Mouse (Mus musculus): ENCODE data around the gene Cfc1.

DNA sequence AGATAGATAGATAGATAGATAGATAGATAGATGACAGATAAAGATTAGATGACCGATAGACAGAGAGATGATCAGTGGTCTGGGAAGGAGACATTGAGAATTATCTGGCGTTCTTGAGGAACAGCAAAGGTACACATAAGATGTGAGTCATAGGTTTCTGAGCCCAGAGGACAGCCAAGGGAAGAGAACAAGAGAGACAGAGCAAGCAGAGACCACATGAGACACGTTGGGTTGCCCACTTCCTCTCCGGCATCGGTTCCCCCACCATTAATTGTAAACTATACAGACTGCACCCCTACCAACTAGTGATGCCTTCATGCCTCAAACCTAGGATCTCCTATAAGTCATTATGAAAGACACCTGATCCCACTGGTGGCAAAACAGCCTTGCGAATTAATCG, 18.8 kb downstream of the Cfc1 start:
- TF ChIP-seq EP300 (IDR thresholded peaks at IDR 0.05) (no peak), CTCF (IDR thresholded peaks at IDR 0.05) (no peak)
